Mouse (Mus musculus) gastrocnemius, adult 18-20 months (tissue): ENCODE data around the gene Islr2. TPM values are rescaled to one million over a fixed set of nuclear protein-coding genes. Genes with fewer than 3 reads are reported as not detected.

Experiments used
- DNase-seq: peaks from one replicate; pipeline ENCODE4 v3.0.0; 2021; ENCODE audit warnings: low spot score
- total RNA-seq, 2 experiments: library from RNA; stranded (reverse); gene quantifications; 2 replicates each; pipeline ENCODE4 v1.2.3; 2021

Islr2 gene
- total RNA-seq, 2 experiments from 2014 or later, result 1.6 to 1.9 TPM

DNA sequence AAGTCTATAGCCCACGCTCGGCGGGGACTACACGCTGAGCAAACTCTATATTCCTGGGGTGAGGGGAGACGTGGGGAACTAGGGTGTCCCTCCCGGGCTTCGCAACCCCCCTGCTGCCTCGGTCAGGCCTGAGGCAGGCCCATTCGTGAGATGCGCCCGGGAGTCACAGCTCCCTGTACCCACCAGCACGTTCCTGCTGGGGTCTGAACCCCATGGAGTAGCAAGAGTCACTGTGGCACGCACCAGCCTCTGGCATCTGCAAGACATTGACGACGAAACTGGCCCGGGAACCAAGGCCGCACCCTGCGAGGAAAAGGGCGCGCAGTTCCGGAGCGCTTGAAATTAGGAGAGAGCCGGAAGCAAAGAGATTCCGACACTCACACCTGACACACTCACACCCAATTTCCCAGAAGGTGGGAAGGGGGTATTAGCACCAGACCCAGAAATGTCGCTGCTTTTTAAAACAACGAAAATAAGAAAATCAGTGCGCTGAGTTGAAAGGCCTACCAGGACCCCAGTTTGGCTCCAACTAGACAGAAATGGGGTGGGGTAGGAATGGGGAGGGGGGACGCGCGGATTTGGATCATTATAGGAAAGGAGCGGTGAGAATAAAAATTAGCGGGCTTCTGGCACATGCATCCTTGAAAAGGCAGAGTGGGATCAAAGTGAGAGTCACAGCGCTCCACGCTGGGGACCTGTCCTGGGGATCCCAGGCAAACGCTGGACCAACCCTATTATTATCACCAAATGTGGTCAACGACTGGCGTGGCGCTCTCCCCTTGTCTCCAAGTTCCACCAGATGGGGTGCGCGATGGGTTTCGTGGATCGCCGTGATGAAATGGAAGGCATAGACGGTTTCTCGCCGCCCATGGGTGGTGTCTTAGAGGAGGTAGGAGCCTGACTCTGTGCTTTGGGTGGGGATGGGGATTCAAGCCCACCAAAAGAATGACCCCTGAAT lies 7.2 kb downstream of the Islr2 start:
- DNase-seq, result no peak

DNA sequence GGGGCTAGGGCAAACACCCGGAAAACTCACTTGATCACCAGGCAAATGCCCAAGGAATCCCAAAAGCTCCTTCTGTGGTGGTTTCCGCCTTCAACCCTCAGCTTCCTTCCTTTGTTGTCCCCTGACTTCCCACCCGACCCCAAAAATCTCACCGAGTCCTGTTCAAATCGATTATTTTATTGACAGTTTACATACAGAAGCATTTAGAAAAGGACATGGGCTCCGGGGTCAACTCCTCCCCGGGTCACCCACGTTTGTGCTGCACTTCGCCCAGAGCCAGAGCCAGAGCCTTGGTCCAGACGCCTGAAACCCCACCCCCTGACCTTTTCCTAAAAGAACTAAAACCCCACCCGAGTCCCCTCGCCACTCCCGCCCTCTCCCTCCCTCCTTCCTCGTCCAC lies 8.0 kb downstream of the Islr2 start:
- no peak for DNase-seq

DNA sequence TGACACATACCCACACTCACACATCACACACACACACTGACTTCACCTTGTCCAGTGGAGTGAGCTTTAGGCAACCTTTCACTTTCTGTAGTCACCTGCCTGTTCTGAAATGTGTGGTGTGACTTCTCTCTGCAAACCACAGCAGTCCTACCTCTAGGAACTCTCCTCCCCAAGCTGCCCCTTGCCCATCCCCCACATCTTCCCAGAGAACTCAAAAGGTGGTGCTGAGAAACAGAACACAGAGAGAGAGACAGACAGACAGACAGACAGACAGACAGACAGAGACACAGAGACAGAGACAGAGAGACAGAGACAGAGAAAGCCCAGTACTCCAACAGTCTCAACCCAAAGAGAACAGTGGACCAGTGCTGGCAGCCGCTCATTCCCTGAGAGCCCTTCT lies 8.4 kb downstream of the Islr2 start:
- DNase-seq, result no peak

- no peak for DNase-seq
Observed at GRCm38 (mm10) chr9:58194222-58194621, 9.9 kb downstream of the Islr2 start.

DNA sequence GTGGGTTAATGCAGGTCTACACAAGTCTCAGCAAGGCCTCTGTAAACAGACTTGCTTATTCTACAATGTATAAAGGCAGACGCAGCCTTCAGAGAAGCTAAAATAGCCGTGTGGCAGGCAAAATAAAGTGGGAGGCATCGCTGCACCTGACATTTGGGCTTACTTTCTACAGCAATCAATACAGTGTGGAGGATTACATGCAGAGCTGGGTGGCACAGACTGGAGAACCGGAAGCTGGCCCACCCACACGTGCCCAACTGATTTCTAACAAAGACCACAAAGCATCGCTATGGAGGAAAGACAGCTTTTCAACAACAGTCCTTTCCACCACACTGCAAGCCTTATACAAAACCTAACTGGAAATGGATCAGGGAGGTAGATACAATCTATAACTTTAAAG lies 19.7 kb downstream of the Islr2 start:
- DNase-seq, result no peak

DNA sequence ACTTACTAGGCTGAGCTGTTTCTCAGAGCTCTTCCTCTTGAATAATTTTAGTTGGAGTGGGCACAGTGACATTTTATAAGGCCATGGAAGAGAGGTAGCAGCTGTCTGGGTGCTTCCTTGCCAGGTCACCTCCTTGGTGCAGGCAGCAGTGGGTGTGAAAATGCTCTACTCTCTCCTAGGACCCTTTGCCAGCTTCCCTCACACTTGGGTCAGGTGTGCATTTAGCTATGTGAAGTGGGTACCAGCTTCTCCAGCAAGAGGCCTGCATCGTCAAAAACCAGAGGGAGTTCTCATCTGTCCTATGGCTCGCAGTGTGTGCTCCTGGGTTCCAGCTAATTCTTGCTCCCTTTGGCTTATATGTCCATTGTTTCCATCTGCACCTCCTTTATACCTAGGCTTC lies 24.7 kb downstream of the Islr2 start:
- no peak for DNase-seq

- no peak for DNase-seq
Observed at GRCm38 (mm10) chr9:58177165-58177564, 27.0 kb downstream of the Islr2 start.

GRCm38 (mm10) chr9:58175745-58176487 lies 28.2 kb downstream of the Islr2 start:
- no peak for DNase-seq

GRCm38 (mm10) chr9:58174818-58175251 lies 29.3 kb downstream of the Islr2 start:
- DNase-seq, result no peak

- DNase-seq, result no peak
Observed at GRCm38 (mm10) chr9:58172863-58173262, 31.3 kb downstream of the Islr2 start.

GRCm38 (mm10) chr9:58169426-58169825 lies 34.7 kb downstream of the Islr2 start:
- DNase-seq, result no peak

DNA sequence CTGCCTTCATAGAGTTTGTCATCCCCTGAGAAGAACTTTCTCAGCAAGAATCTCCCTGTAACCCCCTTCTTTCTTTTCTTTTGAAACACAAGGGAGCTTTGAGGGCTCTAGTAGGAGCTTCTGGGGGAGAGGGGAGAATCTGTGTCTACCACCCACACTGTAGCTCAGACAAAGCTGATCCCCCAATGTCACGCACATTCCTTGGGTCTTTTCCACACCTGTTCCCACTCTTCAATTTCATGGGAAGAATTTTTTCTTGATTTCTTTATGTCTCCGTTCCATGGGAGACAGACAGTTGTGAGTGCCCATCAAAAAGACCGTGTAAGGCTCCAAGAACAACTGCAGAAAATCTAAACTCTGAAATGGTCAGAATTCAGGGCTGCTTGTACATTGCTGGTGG lies 35.2 kb downstream of the Islr2 start:
- no peak for DNase-seq

DNA sequence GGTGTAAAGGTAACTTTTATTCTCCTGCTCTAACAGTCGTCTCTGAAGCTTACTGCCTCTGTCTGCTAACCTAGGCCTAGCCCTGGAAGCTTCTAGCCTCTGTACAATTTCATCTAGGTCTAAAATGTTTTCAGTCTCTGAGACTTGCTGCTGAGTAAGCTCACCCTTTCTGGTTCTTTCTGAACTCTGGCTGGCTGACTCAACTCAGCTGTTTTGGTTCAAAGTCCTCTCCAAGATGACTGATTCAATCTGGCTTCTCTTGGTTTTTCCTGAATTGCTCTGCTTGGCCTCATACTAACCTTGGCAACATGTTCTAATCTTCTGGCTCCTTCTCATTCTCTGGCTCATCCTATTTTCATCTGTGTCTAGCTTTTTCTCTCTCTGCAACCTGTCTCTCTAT lies 38.3 kb downstream of the Islr2 start:
- DNase-seq, result no peak

DNA sequence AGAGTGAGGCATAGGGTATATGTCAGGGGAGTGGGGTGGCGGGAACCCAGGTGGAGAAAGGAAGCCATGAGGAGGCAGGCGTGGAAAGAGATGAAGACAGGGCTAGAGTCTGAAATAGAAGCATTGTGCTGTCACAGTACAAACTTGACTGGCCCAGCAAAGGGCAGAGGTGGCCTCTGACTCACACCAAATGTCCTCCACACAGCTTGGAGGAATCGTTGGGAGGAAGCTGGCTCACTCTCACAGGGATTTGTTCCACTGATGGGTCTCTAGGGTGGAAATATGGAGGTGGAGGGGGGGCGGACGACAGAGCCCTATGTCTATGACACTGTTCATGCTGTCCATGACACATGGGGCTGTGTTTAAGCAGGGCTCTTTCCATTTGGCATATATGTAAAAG lies 41.0 kb downstream of the Islr2 start:
- DNase-seq, result no peak

DNA sequence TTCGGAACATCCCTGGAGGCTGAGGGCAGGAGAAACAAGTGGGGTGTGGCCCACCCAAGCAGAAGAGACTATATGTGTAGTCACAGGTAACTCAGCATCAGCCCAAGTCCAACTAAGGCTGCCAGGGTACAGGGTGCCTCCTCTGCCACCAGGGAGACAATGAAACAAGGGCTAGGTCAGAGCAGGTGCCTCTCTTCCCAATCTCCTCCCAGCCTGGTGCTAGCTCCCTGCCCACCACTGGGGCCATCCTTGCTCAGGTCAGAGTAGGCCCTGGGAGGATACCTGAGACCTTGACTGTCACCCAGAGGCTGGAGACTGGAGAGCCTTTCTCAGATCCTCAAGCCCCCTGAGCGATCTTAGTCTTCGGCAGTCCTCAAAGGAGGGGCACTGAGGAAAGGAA lies 41.9 kb downstream of the Islr2 start:
- no peak for DNase-seq

GRCm38 (mm10) chr9:58160315-58160714 lies 43.8 kb downstream of the Islr2 start:
- no peak for DNase-seq

- DNase-seq, result peak; percentile 30
Observed at GRCm38 (mm10) chr9:58159855-58160254, 44.3 kb downstream of the Islr2 start.

GRCm38 (mm10) chr9:58158541-58159311 lies 45.4 kb downstream of the Islr2 start:
- peak; percentile 64 for DNase-seq

DNA sequence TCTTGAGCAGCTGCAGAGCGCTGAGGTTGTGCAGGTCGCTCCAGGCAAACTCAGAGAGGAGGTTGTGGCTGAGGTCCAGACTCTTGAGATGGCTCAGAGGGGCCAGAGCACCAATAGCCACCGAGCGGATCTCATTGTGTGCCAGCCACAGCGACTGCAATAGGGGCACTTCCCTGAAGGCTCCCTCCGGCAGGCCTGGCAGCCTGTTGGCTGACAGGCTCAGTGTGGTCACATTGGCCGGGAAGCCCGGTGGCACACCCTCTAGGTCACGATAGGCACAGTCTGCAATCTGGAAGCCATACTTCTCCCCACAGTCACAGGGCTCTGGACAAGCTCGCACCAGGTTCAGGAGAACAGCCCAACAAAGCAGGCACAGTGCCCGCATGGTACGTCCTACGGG lies 46.3 kb downstream of the Islr2 start:
- DNase-seq, result no peak

DNA sequence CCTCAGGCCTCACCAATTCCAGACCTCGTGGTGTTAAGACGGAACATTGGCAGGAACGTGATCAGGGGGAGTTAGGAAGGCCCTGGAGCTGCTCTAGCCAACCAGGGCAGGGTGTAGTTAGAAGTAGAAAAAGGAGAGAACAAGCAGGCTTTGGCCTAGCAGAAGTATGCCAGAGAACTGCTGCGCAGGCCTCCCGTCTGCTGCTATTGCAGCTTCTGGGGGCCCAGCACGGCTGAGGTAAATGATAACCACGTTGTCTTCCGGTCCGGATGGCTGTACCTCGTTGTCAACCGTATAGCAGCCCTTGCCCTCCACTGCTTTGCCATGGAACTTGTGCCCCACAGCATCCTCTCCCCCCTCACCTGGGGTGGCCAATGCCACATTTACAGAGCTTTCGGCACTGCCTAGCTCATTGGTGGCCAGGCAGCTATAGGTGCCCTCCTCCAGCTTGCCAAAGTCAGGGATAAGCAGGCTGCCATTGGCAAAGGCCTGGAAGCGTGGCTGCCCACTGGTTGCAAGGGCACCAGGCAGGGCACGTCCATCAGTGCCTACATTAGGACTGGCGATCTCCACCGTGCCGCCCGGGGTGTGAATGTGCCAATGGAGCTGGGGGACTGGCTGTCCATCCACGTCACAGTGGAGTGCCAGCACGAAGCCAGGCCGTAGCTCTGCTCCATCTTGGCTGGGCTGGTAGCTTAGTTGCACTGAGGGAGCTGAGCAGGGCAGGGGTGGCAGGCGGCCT lies 47.1 kb downstream of the Islr2 start:
- no peak for DNase-seq

- DNase-seq, result no peak
Observed at GRCm38 (mm10) chr9:58155366-58155765, 48.8 kb downstream of the Islr2 start.
